Mouse (Mus musculus) heart, embryonic 13.5 days (tissue): ENCODE measurements at regions not wholly inside any gene's neighbourhood (a gene's known extent, or its start where the extent isn't known, plus 50 kb on each side); places are given as distances from the start of the nearest gene placed in this dataset.

Experiments
- ATAC-seq: fragments of 200-750 bp; cut with Nextera tagmentation; 2 replicates; pipeline ENCODE4 v1.8.0; 2017; ENCODE audit warnings: moderate TSS enrichment; ENCODE audit not compliant: insufficient number of reproducible peaks, low FRiP score, low TSS enrichment; ENCODE audit errors: extremely low read depth
- H3K27ac ChIP-seq: fragments of 300-500 bp; sonication (generic); replicated peaks from 2 replicates; pipeline ENCODE4 v1.5.1; 2015; ENCODE audit warnings: moderate library complexity, mild to moderate bottlenecking, inconsistent platforms
- H3K27me3 ChIP-seq: fragments of 300-500 bp; sonication (generic); replicated peaks from 2 replicates; pipeline ENCODE4 v1.6.1; 2015; ENCODE audit warnings: mild to moderate bottlenecking, inconsistent platforms
- H3K36me3 ChIP-seq: fragments of 300-500 bp; sonication (generic); 2 replicates; pipeline ENCODE4 v1.6.1; 2015; ENCODE audit warnings: mild to moderate bottlenecking, inconsistent platforms
- H3K4me1 ChIP-seq: fragments of 300-500 bp; sonication (generic); 2 replicates; pipeline ENCODE4 v1.6.1; 2015; ENCODE audit warnings: inconsistent platforms
- H3K4me2 ChIP-seq: fragments of 300-500 bp; sonication (generic); 2 replicates; pipeline ENCODE4 v1.6.1; 2015; ENCODE audit warnings: inconsistent platforms, mild to moderate bottlenecking, moderate library complexity
- H3K4me3 ChIP-seq: fragments of 300-500 bp; sonication (generic); 2 replicates; pipeline ENCODE4 v1.5.1; 2015; ENCODE audit warnings: moderate library complexity, mild to moderate bottlenecking, inconsistent platforms
- H3K9ac ChIP-seq: fragments of 300-500 bp; sonication (generic); 2 replicates; pipeline ENCODE4 v1.6.1; 2015; ENCODE audit warnings: inconsistent platforms, mild to moderate bottlenecking, moderate library complexity
- H3K9me3 ChIP-seq: fragments of 300-500 bp; sonication (generic); 2 replicates; pipeline ENCODE4 v1.6.1; 2016; ENCODE audit warnings: inconsistent platforms
- WGBS: fragments of 180-500 bp; shearing (Covaris S2); methylation state at CpG from one replicate; pipeline ENCODE4 v1.1.7; 2015; ENCODE audit warnings: mixed read lengths; 5-methylcytosine and 5-hydroxymethylcytosine counted together

DNA sequence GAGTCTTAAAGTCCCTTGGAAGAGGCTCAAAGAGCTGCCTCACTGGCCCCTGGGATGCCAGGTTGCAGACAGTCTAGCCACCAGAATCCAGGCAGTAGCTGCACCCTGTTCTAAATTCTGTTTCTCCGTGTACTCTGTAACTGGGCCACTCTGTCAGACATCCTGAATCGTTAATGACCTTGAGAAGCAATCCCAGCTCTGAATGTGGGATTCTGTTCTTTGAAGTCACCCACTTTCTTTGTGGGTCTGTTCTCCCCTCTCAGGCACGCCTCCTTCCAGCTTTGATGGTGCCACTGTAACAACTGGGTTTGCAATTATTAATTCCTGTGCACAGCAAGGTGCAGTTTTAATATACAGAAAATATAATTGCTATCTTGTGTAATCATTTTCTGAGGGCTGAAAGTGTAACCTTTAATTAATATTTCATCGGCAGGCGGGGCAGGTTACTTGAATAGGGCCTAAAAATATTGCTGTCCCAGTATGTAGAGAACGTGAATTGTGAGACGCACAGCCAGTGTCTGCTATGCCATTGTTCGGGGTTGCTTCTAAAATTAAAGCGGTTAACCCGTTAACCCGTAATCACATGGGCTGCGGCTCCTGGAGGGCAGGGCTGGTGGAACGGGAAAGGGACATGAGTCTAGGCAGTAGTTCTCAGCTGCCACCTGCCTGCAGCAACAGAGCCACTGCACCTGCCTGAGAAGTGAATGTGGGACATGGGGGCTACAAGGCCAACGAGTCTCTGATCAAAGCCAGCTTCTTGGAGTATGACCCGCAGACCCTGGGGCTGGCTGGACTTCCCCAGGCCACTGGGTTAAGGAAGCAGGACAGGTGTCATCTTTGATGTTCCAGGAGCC is 64.3 kb upstream of the Id2 start:
- peak overlapping the region; percentile 29 for H3K27ac ChIP-seq
- no peak overlapping the region for H3K4me2 ChIP-seq
- H3K9ac ChIP-seq = no peak overlapping the region
- 58% methylated on average over 15 of the region's 15 CpGs for WGBS
- H3K4me1 ChIP-seq = peaks cover 50% of the 10 kb centered on the region
- no peak overlapping the region for H3K4me3 ChIP-seq
- no peak for ATAC-seq
- H3K9me3 ChIP-seq = no peaks in the 10 kb centered on the region
- no peaks in the 10 kb centered on the region for H3K27me3 ChIP-seq
- H3K36me3 ChIP-seq = no peaks in the 10 kb centered on the region

- ATAC-seq = no peak
- 77% methylated on average over 6 of the region's 6 CpGs for WGBS
Observed at GRCm38 (mm10) chr12:25159091-25159490, 62.2 kb upstream of the Id2 start.

DNA sequence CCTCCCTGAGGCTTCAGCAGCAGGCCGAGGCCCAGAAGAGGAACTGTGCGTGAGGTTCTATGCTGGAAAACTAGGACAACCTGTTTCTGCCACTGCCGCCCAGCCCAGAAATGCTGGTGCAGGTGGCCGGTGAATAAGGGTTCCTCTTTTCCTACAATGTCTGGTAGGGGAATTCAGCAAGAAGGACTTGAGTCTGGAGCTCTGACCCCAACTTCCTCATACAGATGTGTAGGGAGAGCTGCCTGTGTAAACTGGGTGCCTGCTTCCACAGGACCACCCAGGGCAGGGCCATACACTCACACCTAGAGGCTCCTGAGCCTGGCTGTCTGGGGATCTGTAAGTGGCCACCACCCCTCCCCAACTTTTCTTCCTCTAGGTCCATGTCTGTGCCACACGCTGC is 60.3 kb upstream of the Id2 start:
- H3K27me3 ChIP-seq = no peaks in the 10 kb centered on the region
- no peaks in the 10 kb centered on the region for H3K36me3 ChIP-seq
- no peak for ATAC-seq
- no peak overlapping the region for H3K4me2 ChIP-seq
- no peaks in the 10 kb centered on the region for H3K9me3 ChIP-seq
- no peak overlapping the region for H3K4me3 ChIP-seq
- no peak overlapping the region for H3K27ac ChIP-seq
- 79% methylated on average over 5 of the region's 5 CpGs for WGBS
- H3K9ac ChIP-seq = no peak overlapping the region
- H3K4me1 ChIP-seq = peaks cover 22% of the 10 kb centered on the region

More at GRCm38 (mm10) chr12:25159091-25159490, 62.2 kb upstream of the Id2 start:
- Histone ChIP-seq H3K4me2 (no peak overlapping the region), H3K27me3 (no peaks in the 10 kb centered on the region), H3K4me1 (peaks cover 40% of the 10 kb centered on the region), H3K27ac (no peak overlapping the region), H3K4me3 (no peak overlapping the region), H3K9ac (no peak overlapping the region), H3K9me3 (no peaks in the 10 kb centered on the region), H3K36me3 (no peaks in the 10 kb centered on the region)

GRCm38 (mm10) chr12:25155396-25155795 is 58.5 kb upstream of the Id2 start:
- Histone ChIP-seq H3K9me3 (no peaks in the 10 kb centered on the region), H3K4me2 (no peak overlapping the region), H3K36me3 (no peaks in the 10 kb centered on the region), H3K27me3 (no peaks in the 10 kb centered on the region), H3K9ac (no peak overlapping the region), H3K27ac (no peak overlapping the region), H3K4me3 (no peak overlapping the region), H3K4me1 (peaks cover 6% of the 10 kb centered on the region)
- WGBS = 45% methylated on average over 9 of the region's 9 CpGs
- no peak for ATAC-seq

DNA sequence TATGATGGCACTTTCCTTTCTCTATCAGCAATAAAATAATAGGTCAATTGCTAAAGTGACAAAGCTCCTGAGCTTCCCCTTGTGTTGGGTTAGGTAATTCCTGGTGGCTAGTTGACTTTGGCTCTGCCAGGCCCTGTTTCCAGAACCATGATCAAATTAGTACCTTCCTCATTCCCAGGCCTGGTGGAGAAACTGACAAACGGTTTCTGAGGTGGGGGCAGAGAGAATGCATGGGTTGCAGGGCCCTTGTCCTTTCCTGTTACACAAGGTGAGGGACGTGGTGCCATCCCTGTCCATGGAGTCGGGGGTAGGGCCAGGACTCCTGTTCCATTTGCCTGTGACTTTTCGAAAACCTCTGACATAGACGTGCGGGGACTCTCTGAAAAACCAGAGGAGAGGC is 51.2 kb upstream of the Id2 start:
- no peak overlapping the region for H3K4me2 ChIP-seq
- H3K4me1 ChIP-seq = no peaks in the 10 kb centered on the region
- no peaks in the 10 kb centered on the region for H3K9me3 ChIP-seq
- H3K27me3 ChIP-seq = 0 out of 2 replicates have a peak, but pooled peaks cover 3% of the 10 kb centered on the region
- H3K9ac ChIP-seq = no peak overlapping the region
- no peak for ATAC-seq
- H3K4me3 ChIP-seq = no peak overlapping the region
- WGBS = 81% methylated on average over 6 of the region's 6 CpGs
- no peaks in the 10 kb centered on the region for H3K36me3 ChIP-seq
- no peak overlapping the region for H3K27ac ChIP-seq
